Mouse (Mus musculus) liver (tissue): ENCODE results near the gene Eid2.
"Not testable (repeated sequence)": the region's sequence is repeated elsewhere in the genome, so short reads cannot be mapped to it uniquely, and the experiment has no call there.

Experiments
- DNase-seq: peaks from one replicate; pipeline ENCODE4 v3.0.0-alpha.2; 2020; ENCODE audit warnings: mixed read lengths

Eid2 gene

GRCm38 (mm10) chr7:28267129-28268041 is at the start of gene Eid2:
Gene Eid2 (plus strand): TSS chr7:28267881.
- peak; percentile 68 for DNase-seq

GRCm38 (mm10) chr7:28218951-28219740 is 48.5 kb upstream of the Eid2 start:
- not testable (repeated sequence) for DNase-seq

DNA sequence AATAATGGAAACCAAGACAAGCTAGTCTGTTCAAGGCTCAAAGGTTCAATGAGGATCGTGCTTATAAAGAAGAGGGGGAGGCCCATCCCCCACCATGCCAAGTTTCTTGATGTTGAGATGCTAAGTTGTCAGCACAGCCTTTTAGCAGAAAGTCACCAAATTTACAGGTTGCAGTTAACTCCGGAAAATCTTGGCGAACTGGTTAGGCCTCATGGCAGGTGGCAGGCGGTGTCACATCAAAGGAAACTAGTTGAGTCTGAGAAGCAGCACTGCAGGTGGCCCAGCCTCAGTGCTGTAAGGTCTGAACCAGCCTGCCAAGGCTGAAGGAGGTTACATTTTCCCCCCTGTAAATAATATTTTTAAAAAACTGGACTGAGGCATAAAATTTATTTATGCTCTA is 40.8 kb upstream of the Eid2 start:
- not testable (repeated sequence) for DNase-seq

- not testable (repeated sequence) for DNase-seq
These were observed 40.3 kb upstream of the Eid2 start for GRCm38 (mm10) chr7:28227421-28227820.

- DNase-seq, result not testable (repeated sequence)
These were observed 23.7 kb upstream of the Eid2 start for GRCm38 (mm10) chr7:28243943-28244342.

- DNase-seq, result no peak
These were observed 18.7 kb upstream of the Eid2 start for GRCm38 (mm10) chr7:28248957-28249356.

GRCm38 (mm10) chr7:28251976-28252375 is 15.7 kb upstream of the Eid2 start:
- DNase-seq, result no peak

DNA sequence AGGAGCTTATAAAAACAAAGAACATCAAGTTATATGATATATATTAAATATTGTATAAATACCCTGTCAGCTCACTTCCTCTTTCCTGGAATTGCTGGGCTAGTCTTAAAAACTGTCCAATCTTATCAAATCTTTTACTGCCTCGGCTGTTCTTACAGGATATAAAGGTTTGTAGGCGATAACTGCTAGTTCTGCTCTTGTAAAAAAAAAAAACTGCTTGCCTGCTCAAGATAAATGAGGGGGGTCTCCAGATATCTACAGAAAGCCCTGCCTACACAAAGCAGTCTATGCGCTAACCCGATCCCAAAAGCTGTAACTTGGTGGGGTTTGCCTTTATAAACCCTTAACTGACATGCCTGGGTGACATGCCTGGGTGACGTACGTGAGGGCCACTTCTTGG is 13.1 kb upstream of the Eid2 start:
- no peak for DNase-seq

- DNase-seq, result peak; percentile 22
These were observed 12.2 kb upstream of the Eid2 start for GRCm38 (mm10) chr7:28255476-28255875.

- DNase-seq, result no peak
These were observed 4.8 kb upstream of the Eid2 start for GRCm38 (mm10) chr7:28262861-28263260.

DNA sequence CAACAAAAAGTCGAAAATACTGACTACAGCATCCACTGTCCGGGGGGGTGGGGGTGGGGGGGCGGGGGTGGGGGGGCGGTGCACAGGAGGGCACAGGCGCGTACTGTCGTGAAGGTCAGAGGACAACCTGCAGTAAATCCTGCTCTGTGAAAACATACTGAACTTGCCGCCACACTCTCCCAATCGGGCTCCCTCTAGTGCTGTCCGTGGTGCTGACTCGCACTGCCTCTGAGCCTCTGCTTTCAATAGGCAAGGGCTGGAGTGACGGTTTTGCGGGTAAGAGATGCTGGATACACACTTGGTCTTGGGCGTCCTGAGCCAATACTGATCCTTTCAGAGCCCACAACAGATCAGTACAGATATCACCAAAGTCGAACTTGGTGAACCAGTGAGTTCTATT is 3.9 kb upstream of the Eid2 start:
- peak; percentile 68 for DNase-seq

DNA sequence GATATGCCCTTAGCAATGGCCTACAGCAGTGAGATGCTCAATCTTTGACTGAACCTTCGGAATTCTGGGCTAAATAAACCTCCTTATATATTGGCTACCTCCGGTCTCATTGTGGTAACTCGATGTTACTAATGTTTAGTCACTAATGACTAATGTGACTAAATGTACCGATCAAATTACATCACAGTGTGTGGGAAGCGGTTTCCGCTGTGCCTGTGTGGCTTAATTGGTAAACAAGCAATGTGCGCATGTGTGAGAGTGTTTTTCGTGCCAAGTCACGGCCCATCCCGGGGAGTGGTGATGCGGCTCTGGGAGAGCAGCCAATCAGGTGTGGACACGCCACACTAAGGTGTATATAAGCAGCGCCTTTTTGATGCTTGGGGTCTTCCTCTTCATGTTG is 2.3 kb upstream of the Eid2 start:
- no peak for DNase-seq

DNA sequence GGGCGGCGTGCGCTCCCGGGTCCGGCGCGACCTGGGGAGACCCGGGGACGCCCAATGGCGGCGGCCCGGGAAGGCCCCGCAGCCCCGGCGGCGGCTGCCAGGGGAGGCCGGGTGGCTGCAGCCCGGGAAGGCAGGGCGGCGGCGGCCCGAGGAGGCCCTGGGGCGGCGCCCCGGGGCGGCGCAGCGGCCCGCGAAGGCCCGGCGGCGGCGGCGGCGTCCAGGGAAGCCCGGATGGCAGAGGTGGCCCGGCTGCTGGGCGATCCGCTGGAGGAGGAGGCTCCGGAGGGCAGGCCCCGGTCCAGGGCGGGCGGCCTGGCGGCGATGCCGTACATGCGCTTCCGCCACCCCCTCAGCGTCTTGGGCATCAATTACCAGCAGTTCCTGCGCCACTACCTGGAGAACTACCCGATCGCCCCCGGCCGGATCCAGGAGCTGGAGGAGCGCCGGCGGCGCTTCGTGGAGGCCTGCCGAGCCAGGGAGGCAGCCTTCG is 406 bp downstream of the Eid2 start:
- DNase-seq, result peak; percentile 26

GRCm38 (mm10) chr7:28268576-28268975 is 895 bp downstream of the Eid2 start:
- no peak for DNase-seq

DNA sequence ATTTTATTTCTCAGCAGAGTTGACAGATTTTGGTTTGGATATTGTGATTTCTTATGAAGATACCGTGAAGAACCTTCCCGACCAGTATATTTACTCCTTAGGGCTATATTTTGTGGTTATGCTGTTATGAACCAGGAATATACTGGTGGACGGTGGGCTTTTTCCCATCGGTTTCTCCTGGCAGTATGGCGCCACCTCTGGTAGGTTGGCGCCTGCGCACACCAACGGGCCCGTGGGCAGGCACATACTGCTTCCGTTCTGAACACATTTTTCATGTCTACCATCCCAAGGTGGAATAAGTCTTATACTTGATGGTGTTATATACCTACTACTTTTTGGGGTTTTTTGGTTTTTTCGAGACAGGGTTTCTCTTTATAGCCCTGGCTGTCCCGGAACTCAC is 1.7 kb downstream of the Eid2 start:
- no peak for DNase-seq

- no peak for DNase-seq
These were observed 4.1 kb downstream of the Eid2 start for GRCm38 (mm10) chr7:28271761-28272160.

- no peak for DNase-seq
These were observed 9.5 kb downstream of the Eid2 start for GRCm38 (mm10) chr7:28277237-28277614.

GRCm38 (mm10) chr7:28277615-28278278 is 10.1 kb downstream of the Eid2 start, which contains the start of gene Eid2b:
Gene Eid2b (plus strand): TSS chr7:28277739.
- peak; percentile 95 for DNase-seq

- DNase-seq, result no peak
These were observed 10.6 kb downstream of the Eid2 start for GRCm38 (mm10) chr7:28278279-28278652.

DNA sequence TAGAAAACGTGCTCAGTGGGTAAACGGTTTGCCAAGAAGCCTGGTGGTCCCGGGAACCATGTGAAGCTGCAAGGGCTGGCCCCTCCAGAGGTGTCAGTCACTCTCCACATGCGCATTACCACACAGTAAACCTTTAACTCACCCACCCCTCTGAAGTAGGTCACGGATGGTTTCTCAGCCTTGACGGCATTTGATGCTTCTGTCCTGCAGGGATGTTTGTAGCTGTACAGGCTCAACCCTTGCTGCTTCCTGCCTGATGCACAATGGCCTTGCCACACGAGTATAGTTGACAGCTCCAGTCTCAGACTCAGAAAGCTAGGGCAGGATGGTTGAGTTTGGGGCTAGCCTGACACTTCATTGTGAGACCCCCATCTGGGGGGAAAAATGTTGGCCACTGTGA is 12.9 kb downstream of the Eid2 start:
- no peak for DNase-seq

- DNase-seq, result no peak
These were observed 22.5 kb downstream of the Eid2 start for GRCm38 (mm10) chr7:28290165-28290564.

GRCm38 (mm10) chr7:28290638-28291590 is 23.2 kb downstream of the Eid2 start, which contains the start of gene Selenov:
Gene Selenov (minus strand): TSS chr7:28291186.
- no peak for DNase-seq
